Mouse (Mus musculus) macrophage (primary cell): ENCODE measurements at regions not wholly inside any gene's neighbourhood (a gene's known extent, or its start where the extent isn't known, plus 50 kb on each side); places are given as distances from the start of the nearest gene placed in this dataset.

ENCODE experiments used
- H3K27ac ChIP-seq: fragments of 350-480 bp; formaldehyde crosslinking; 2 replicates; pipeline ENCODE4 v1.9.0; 2021
- H3K36me3 ChIP-seq: fragments of 350-480 bp; formaldehyde crosslinking; 2 replicates; pipeline ENCODE4 v1.9.0; 2021; ENCODE audit errors: inconsistent target
- H3K4me3 ChIP-seq: fragments of 350-480 bp; formaldehyde crosslinking; 2 replicates; pipeline ENCODE4 v1.9.0; 2021; ENCODE audit errors: inconsistent target
- H3K79me2 ChIP-seq: fragments of 350-480 bp; formaldehyde crosslinking; 2 replicates; pipeline ENCODE4 v1.9.0; 2021; ENCODE audit errors: inconsistent target
- WGBS: methylation state at CpG from one replicate; pipeline ENCODE4 v1.1.7; 2026; ENCODE audit warnings: inconsistent platforms; ENCODE audit not compliant: missing documents; 5-methylcytosine and 5-hydroxymethylcytosine counted together

GRCm38 (mm10) chr3:115824792-115825191, 62.8 kb upstream of the Dph5 start:
- Histone ChIP-seq H3K36me3 (no peaks in the 10 kb centered on the region), H3K27ac (no peak overlapping the region), H3K4me3 (no peak overlapping the region), H3K79me2 (no peaks in the 10 kb centered on the region)
- WGBS = 89% methylated on average over 1 of the region's 2 CpGs

GRCm38 (mm10) chr3:115835381-115835780, 52.3 kb upstream of the Dph5 start:
- Histone ChIP-seq H3K27ac (no peak overlapping the region), H3K79me2 (no peaks in the 10 kb centered on the region), H3K4me3 (no peak overlapping the region), H3K36me3 (no peaks in the 10 kb centered on the region)

- no peak overlapping the region for H3K4me3 ChIP-seq
- H3K27ac ChIP-seq = no peak overlapping the region
- H3K36me3 ChIP-seq = no peaks in the 10 kb centered on the region
- no peaks in the 10 kb centered on the region for H3K79me2 ChIP-seq
- 100% methylated on average over 1 of the region's 1 CpGs for WGBS
Measured at GRCm38 (mm10) chr3:115837617-115838216, 49.9 kb upstream of the Dph5 start.
